Mouse (Mus musculus) cortical plate, adult 2 months (tissue): ENCODE data around the gene Btbd8. TPM values are rescaled to one million over a fixed set of nuclear protein-coding genes. Genes with fewer than 3 reads are reported as not detected.
A peak's percentile ranks its signal among the peaks of the same experiment; 100 is the strongest.

ENCODE experiments used
- H3K27ac ChIP-seq: fragments of 200-500 bp; 2 replicates; pipeline ENCODE4 v1.5.1; 2012; ENCODE audit warnings: low read length, control low read depth, inconsistent platforms; ENCODE audit not compliant: insufficient read depth
- H3K4me1 ChIP-seq: fragments of 200-500 bp; 2 replicates; pipeline ENCODE4 v1.6.1; 2011; ENCODE audit warnings: low read length; ENCODE audit not compliant: control insufficient read depth, insufficient read depth
- H3K4me3 ChIP-seq: fragments of 200-500 bp; 2 replicates; pipeline ENCODE4 v1.5.1; 2011; ENCODE audit warnings: mild to moderate bottlenecking, low read length, control low read depth; ENCODE audit not compliant: insufficient read depth
- CTCF ChIP-seq: fragments of 200-500 bp; IDR thresholded peaks from 2 replicates; pipeline ENCODE4 v1.5.1; 2011; ENCODE audit warnings: mild to moderate bottlenecking, control low read depth, low read length; ENCODE audit not compliant: insufficient read depth; ENCODE audit errors: extremely low read depth
- POLR2A ChIP-seq: fragments of 200-500 bp; IDR thresholded peaks from 2 replicates; pipeline ENCODE4 v1.6.1; 2011; ENCODE audit warnings: mild to moderate bottlenecking, low read length, control low read depth; ENCODE audit not compliant: insufficient read depth; ENCODE audit errors: extremely low read depth
- polyA plus RNA-seq: library from polyadenylated mRNA; depleted of rRNA; stranded (reverse); fragments of >200 nt; gene quantifications from 2 replicates; pipeline ENCODE4 v1.2.3, GENCODE M21; 2012

Btbd8 gene
- polyA plus RNA-seq, 1 experiment, result 98.0 TPM

DNA sequence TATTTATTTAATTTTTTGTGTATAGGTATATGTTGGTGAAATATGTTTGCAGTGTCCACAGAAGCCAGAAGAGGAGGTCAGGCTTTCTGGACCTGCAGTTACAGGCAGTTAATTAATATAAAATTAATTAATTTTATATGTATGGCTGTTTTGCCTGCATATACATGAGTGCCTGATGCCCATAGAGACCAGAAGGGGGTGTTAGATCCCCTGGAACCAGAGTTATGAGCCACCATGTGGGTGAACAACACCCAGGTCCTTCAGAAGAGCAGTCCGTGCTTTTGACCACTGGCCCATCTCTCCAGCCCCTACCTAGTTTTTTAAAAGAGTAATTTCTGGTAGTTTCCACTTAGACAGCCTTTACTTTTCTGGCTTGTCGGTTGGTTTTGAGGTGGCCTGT, 25.5 kb upstream of the Btbd8 start:
- TF ChIP-seq POLR2A, result no peak
- no peak for TF ChIP-seq CTCF
- peaks cover 16% of the 10 kb centered on the region for H3K4me1 ChIP-seq
- no peak overlapping the region for H3K27ac ChIP-seq
- no peak overlapping the region for H3K4me3 ChIP-seq

- Histone ChIP-seq H3K27ac (peak overlapping the region; percentile 96), H3K4me3 (no peak overlapping the region), H3K4me1 (peaks cover 11% of the 10 kb centered on the region)
- TF ChIP-seq POLR2A (no peak), CTCF (no peak)
Measured at GRCm38 (mm10) chr5:107415098-107415497, 22.7 kb upstream of the Btbd8 start.

- TF ChIP-seq POLR2A (no peak), CTCF (no peak)
- H3K4me1 ChIP-seq, result no peaks in the 10 kb centered on the region
- no peak overlapping the region for H3K27ac ChIP-seq
- H3K4me3 ChIP-seq, result no peak overlapping the region
Measured at GRCm38 (mm10) chr5:107421676-107422075, 16.1 kb upstream of the Btbd8 start.

DNA sequence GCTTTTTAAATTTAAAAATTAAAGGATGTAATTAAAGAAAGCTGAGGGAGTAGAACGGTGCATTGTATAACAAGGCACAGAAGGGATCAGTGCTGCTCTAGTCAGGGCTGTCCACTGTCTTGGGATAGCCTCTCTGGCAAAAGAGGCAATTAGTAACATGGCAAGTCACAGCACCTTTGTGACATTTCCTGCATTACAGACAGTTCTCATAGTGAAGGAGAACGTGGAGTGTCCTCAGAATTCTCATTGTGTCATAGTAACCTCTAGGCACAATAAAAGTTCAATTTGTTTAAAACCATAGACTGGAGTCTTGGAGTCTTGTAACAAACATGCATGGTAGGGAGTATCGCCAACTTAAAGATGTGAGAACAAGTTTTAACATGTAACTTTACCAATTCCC, 6.5 kb upstream of the Btbd8 start, which contains the start of gene Lpcat2b:
Gene Lpcat2b (plus strand): TSS at position 301 of the 400 bp plus-strand sequence.
- Histone ChIP-seq H3K4me3 (no peak within 1 kb of the TSS), H3K4me1 (peaks cover 2% of the 10 kb centered on the region; the same call in 1 of the 2 replicates), H3K27ac (no peak within 1 kb of the TSS)
- TF ChIP-seq CTCF, result no peak

GRCm38 (mm10) chr5:107434001-107434400, 3.8 kb upstream of the Btbd8 start:
- Histone ChIP-seq H3K4me3 (no peak overlapping the region), H3K4me1 (peaks cover 2% of the 10 kb centered on the region; the same call in 1 of the 2 replicates), H3K27ac (no peak overlapping the region)
- TF ChIP-seq CTCF (no peak), POLR2A (no peak)

GRCm38 (mm10) chr5:107436185-107436584, 1.6 kb upstream of the Btbd8 start:
- Histone ChIP-seq H3K4me3 (no peak overlapping the region), H3K4me1 (peaks cover 2% of the 10 kb centered on the region; the same call in 1 of the 2 replicates), H3K27ac (no peak overlapping the region)
- no peak for TF ChIP-seq CTCF
- no peak for TF ChIP-seq POLR2A

- Histone ChIP-seq H3K4me1 (peaks cover 2% of the 10 kb centered on the region; the same call in 1 of the 2 replicates), H3K27ac (no peak overlapping the region), H3K4me3 (peak overlapping the region; percentile 45; the same call in 1 of the 2 replicates)
- no peak for TF ChIP-seq CTCF
- TF ChIP-seq POLR2A, result no peak
Measured at GRCm38 (mm10) chr5:107436587-107437209, 1.1 kb upstream of the Btbd8 start.

DNA sequence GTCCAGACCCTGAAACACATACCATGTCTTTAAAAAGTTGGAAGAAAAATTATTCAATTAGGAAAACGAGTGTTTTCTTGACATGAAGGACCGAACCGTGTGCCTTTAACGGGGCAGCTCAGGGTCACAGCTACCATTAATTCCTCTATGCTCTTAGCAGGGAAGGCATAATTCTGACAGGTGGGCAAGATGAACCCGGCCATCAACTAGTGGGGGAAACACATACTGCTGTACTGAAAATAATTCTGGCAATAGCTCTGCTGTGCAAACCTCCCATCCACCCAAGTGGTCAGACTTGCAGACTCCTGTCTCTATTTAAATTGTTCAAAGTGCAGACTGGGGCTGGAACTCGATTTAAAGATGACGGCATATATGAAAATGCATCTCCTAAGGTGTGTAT, 556 bp downstream of the Btbd8 start:
- peaks cover 2% of the 10 kb centered on the region; the same call in 1 of the 2 replicates for H3K4me1 ChIP-seq
- peak overlapping the region; percentile 45 for H3K4me3 ChIP-seq
- H3K27ac ChIP-seq, result peak overlapping the region; percentile 94; the same call in 1 of the 2 replicates
- no peak for TF ChIP-seq CTCF
- no peak for TF ChIP-seq POLR2A

DNA sequence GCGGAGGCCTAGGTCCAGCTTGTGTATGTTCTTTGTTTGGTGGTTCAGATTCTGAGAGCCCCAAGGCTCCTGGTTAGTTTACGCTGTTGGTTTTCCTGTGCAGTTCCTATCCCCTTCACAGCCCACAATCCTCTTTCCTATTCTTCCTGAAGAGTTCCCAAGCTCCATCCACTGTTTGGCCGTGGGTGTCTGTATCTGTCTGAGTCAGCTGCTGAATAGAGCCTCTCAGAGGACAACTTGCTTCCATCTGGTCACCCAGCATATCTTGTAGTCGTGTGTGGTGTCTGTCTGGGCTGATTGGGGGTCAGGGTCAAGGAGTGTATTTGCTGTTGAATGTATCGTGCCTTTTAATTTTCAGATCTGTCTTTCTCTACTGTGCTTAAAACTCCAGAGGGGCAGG, 4.1 kb downstream of the Btbd8 start:
- H3K4me1 ChIP-seq, result peaks cover 2% of the 10 kb centered on the region; the same call in 1 of the 2 replicates
- no peak overlapping the region for H3K27ac ChIP-seq
- TF ChIP-seq CTCF (no peak), POLR2A (no peak)
- H3K4me3 ChIP-seq, result no peak overlapping the region

DNA sequence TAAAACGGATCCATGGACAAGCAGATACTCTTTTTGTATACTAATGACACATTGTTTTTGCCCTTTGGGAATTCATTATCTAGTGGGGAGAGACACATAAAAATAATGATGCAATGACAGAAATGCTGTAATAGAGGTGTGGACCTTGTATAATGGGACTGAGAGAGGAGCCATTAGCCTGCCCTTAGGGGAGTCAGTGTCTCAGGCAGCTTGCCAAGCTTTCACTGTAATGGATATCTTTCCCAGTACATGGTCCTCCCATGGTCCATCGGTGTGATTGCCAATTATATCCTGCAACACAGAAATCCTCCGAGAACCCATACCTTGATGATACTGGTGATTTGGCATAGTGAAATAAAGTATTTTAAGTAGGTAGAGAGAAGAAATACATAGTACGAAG, 6.5 kb downstream of the Btbd8 start:
- TF ChIP-seq CTCF, result no peak
- no peak for TF ChIP-seq POLR2A
- Histone ChIP-seq H3K4me1 (no peaks in the 10 kb centered on the region), H3K27ac (no peak overlapping the region), H3K4me3 (no peak overlapping the region)

DNA sequence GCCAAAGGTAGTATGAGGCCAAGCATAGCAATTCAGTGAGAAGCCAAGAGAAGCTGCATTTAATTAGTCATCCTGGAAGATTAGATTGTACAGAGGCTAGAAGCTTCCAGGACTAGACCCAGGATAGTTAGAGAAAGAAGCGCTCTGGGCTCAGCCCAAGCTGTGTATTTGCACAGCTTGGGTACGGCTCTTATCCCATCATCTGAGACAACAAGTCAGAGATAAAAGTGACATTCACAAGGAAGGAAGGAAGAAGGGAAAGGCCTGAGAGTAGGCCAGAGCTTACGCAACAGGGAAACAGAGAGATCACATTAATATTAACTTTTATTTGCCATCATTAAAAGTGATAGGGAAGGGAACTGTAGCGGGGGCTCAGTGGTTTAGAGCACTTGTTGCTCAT, 10.2 kb downstream of the Btbd8 start:
- TF ChIP-seq POLR2A (no peak), CTCF (no peak)
- no peak overlapping the region for H3K4me3 ChIP-seq
- no peaks in the 10 kb centered on the region for H3K4me1 ChIP-seq
- no peak overlapping the region for H3K27ac ChIP-seq
